Mouse (Mus musculus) limb, embryonic 12.5 days (tissue): ENCODE results near the gene Mlph. TPM values are rescaled to one million over a fixed set of nuclear protein-coding genes. Genes with fewer than 3 reads are reported as not detected.

ENCODE experiments used
- ATAC-seq: fragments of 200-750 bp; cut with Nextera tagmentation; 2 replicates; pipeline ENCODE4 v1.8.0; 2017; ENCODE audit warnings: low read depth, moderate TSS enrichment; ENCODE audit not compliant: insufficient number of reproducible peaks, insufficient read depth, low FRiP score, low TSS enrichment
- H3K27ac ChIP-seq: fragments of 300-500 bp; sonication (generic); 2 replicates; pipeline ENCODE4 v1.5.1; 2016; ENCODE audit warnings: mild to moderate bottlenecking, moderate library complexity
- H3K27me3 ChIP-seq: fragments of 300-500 bp; sonication (generic); 2 replicates; pipeline ENCODE4 v1.6.1; 2016; ENCODE audit warnings: mild to moderate bottlenecking, moderate library complexity
- H3K36me3 ChIP-seq: fragments of 300-500 bp; sonication (generic); 2 replicates; pipeline ENCODE4 v1.6.1; 2016; ENCODE audit warnings: mild to moderate bottlenecking, moderate library complexity
- H3K4me1 ChIP-seq: fragments of 300-500 bp; sonication (generic); replicated peaks from 2 replicates; pipeline ENCODE4 v1.6.1; 2016
- H3K4me2 ChIP-seq: fragments of 300-500 bp; sonication (generic); 2 replicates; pipeline ENCODE4 v1.6.1; 2016; ENCODE audit warnings: mild to moderate bottlenecking, moderate library complexity
- H3K4me3 ChIP-seq: fragments of 300-500 bp; sonication (generic); replicated peaks from 2 replicates; pipeline ENCODE4 v1.5.1; 2016; ENCODE audit warnings: mild to moderate bottlenecking
- H3K9ac ChIP-seq: fragments of 300-500 bp; sonication (generic); replicated peaks from 2 replicates; pipeline ENCODE4 v1.6.1; 2016; ENCODE audit warnings: mild to moderate bottlenecking, moderate library complexity
- H3K9me3 ChIP-seq: fragments of 300-500 bp; sonication (generic); 2 replicates; pipeline ENCODE4 v1.6.1; 2016; ENCODE audit warnings: mild to moderate bottlenecking, moderate library complexity
- WGBS: fragments of 180-500 bp; shearing (Covaris S2); methylation state at CpG from one replicate; pipeline ENCODE4 v1.1.7; 2016; 5-methylcytosine and 5-hydroxymethylcytosine counted together
- polyA plus RNA-seq: library from polyadenylated mRNA; unstranded; fragments of >200 nt; fragmentation: Nextera tagmentation; extraction: Ambion mirVana; gene quantifications from 2 replicates; pipeline ENCODE4 v1.2.1, GENCODE M21; 2016

The Mlph gene
- polyA plus RNA-seq, 1 experiment from 2014 or later: 0.23 TPM

- Histone ChIP-seq H3K9ac (no peak overlapping the region), H3K4me2 (no peak overlapping the region), H3K4me3 (no peak overlapping the region), H3K27me3 (peaks cover 5% of the 10 kb centered on the region; the same call in 1 of the 2 replicates), H3K9me3 (no peaks in the 10 kb centered on the region), H3K4me1 (no peaks in the 10 kb centered on the region), H3K36me3 (no peaks in the 10 kb centered on the region), H3K27ac (no peak overlapping the region)
- 60% methylated on average over 10 of the region's 10 CpGs for WGBS
- no peak for ATAC-seq
Observed at GRCm38 (mm10) chr1:90945171-90945570, 30.3 kb downstream of the Mlph start.

GRCm38 (mm10) chr1:90947252-90947651 lies 32.4 kb downstream of the Mlph start:
- H3K27me3 ChIP-seq: peaks cover 5% of the 10 kb centered on the region; the same call in 1 of the 2 replicates
- H3K9ac ChIP-seq: no peak overlapping the region
- ATAC-seq: no peak
- H3K27ac ChIP-seq: no peak overlapping the region
- H3K4me1 ChIP-seq: no peaks in the 10 kb centered on the region
- H3K36me3 ChIP-seq: no peaks in the 10 kb centered on the region
- WGBS: 69% methylated on average over 2 of the region's 2 CpGs
- no peaks in the 10 kb centered on the region for H3K9me3 ChIP-seq
- no peak overlapping the region for H3K4me2 ChIP-seq
- no peak overlapping the region for H3K4me3 ChIP-seq

GRCm38 (mm10) chr1:90949309-90949708 lies 34.4 kb downstream of the Mlph start:
- peaks cover 7% of the 10 kb centered on the region; the same call in 1 of the 2 replicates for H3K4me1 ChIP-seq
- no peak overlapping the region for H3K4me3 ChIP-seq
- no peak overlapping the region for H3K4me2 ChIP-seq
- H3K27me3 ChIP-seq: peaks cover 5% of the 10 kb centered on the region; the same call in 1 of the 2 replicates
- H3K9me3 ChIP-seq: no peaks in the 10 kb centered on the region
- 71% methylated on average over 9 of the region's 9 CpGs for WGBS
- H3K9ac ChIP-seq: no peak overlapping the region
- no peaks in the 10 kb centered on the region for H3K36me3 ChIP-seq
- H3K27ac ChIP-seq: no peak overlapping the region
- no peak for ATAC-seq

GRCm38 (mm10) chr1:90951670-90952069 lies 36.8 kb downstream of the Mlph start:
- WGBS: 77% methylated on average over 7 of the region's 7 CpGs
- ATAC-seq: no peak

GRCm38 (mm10) chr1:90952808-90953207 lies 37.9 kb downstream of the Mlph start, which contains the start of gene Prlh:
Gene Prlh (plus strand): TSS chr1:90953108.
- Histone ChIP-seq H3K4me3 (no peak within 1 kb of the TSS), H3K27ac (no peak within 1 kb of the TSS), H3K4me2 (no peak within 1 kb of the TSS), H3K9me3 (no peaks in the 10 kb centered on the region), H3K9ac (no peak within 1 kb of the TSS), H3K27me3 (no peaks in the 10 kb centered on the region), H3K4me1 (peaks cover 7% of the 10 kb centered on the region; the same call in 1 of the 2 replicates), H3K36me3 (no peaks in the 10 kb centered on the region)
- no peak for ATAC-seq
- whole genome bisulfite sequencing: 84% methylated on average over 8 of the region's 8 CpGs

More at GRCm38 (mm10) chr1:90951670-90952069, 36.8 kb downstream of the Mlph start:
- H3K4me2 ChIP-seq: no peak overlapping the region
- no peaks in the 10 kb centered on the region for H3K9me3 ChIP-seq
- H3K36me3 ChIP-seq: no peaks in the 10 kb centered on the region
- H3K27me3 ChIP-seq: no peaks in the 10 kb centered on the region
- no peak overlapping the region for H3K9ac ChIP-seq
- peaks cover 7% of the 10 kb centered on the region; the same call in 1 of the 2 replicates for H3K4me1 ChIP-seq
- no peak overlapping the region for H3K27ac ChIP-seq
- H3K4me3 ChIP-seq: no peak overlapping the region

GRCm38 (mm10) chr1:90953688-90954087 lies 38.8 kb downstream of the Mlph start:
- no peak for ATAC-seq
- Histone ChIP-seq H3K27me3 (peaks cover 7% of the 10 kb centered on the region; the same call in 1 of the 2 replicates), H3K9ac (no peak overlapping the region), H3K4me3 (no peak overlapping the region), H3K4me1 (peaks cover 7% of the 10 kb centered on the region; the same call in 1 of the 2 replicates), H3K36me3 (no peaks in the 10 kb centered on the region), H3K4me2 (no peak overlapping the region), H3K27ac (no peak overlapping the region), H3K9me3 (no peaks in the 10 kb centered on the region)
- WGBS: 73% methylated on average over 11 of the region's 11 CpGs

GRCm38 (mm10) chr1:90956245-90957096 lies 41.6 kb downstream of the Mlph start:
- Histone ChIP-seq H3K4me1 (peaks cover 7% of the 10 kb centered on the region; the same call in 1 of the 2 replicates), H3K4me3 (no peak overlapping the region), H3K9ac (no peak overlapping the region), H3K27me3 (peaks cover 21% of the 10 kb centered on the region; the same call in 1 of the 2 replicates), H3K36me3 (no peaks in the 10 kb centered on the region), H3K27ac (no peak overlapping the region), H3K9me3 (no peaks in the 10 kb centered on the region), H3K4me2 (no peak overlapping the region)
- 31% methylated on average over 7 of the region's 7 CpGs for WGBS
- peak; percentile 69 for ATAC-seq

- Histone ChIP-seq H3K36me3 (no peaks in the 10 kb centered on the region), H3K4me2 (no peak overlapping the region), H3K9ac (no peak overlapping the region), H3K9me3 (no peaks in the 10 kb centered on the region), H3K4me3 (no peak overlapping the region), H3K4me1 (peaks cover 10% of the 10 kb centered on the region; the same call in 1 of the 2 replicates), H3K27me3 (peaks cover 31% of the 10 kb centered on the region), H3K27ac (no peak overlapping the region)
- WGBS: 47% methylated on average over 4 of the region's 4 CpGs
- ATAC-seq: no peak
Observed at GRCm38 (mm10) chr1:90962526-90962925, 47.6 kb downstream of the Mlph start.

- H3K4me1 ChIP-seq: peaks cover 10% of the 10 kb centered on the region; the same call in 1 of the 2 replicates
- no peak overlapping the region for H3K27ac ChIP-seq
- H3K4me2 ChIP-seq: no peak overlapping the region
- no peak for ATAC-seq
- 23% methylated on average over 3 of the region's 3 CpGs for WGBS
- no peaks in the 10 kb centered on the region for H3K9me3 ChIP-seq
- peaks cover 31% of the 10 kb centered on the region for H3K27me3 ChIP-seq
- H3K36me3 ChIP-seq: no peaks in the 10 kb centered on the region
- H3K9ac ChIP-seq: no peak overlapping the region
- H3K4me3 ChIP-seq: no peak overlapping the region
Observed at GRCm38 (mm10) chr1:90962994-90963393, 48.1 kb downstream of the Mlph start.

GRCm38 (mm10) chr1:90967583-90967982 lies 52.7 kb downstream of the Mlph start:
- no peak overlapping the region for H3K9ac ChIP-seq
- ATAC-seq: no peak
- peaks cover 35% of the 10 kb centered on the region for H3K4me1 ChIP-seq

GRCm38 (mm10) chr1:90968649-90969048 lies 53.8 kb downstream of the Mlph start:
- peaks cover 36% of the 10 kb centered on the region for H3K4me1 ChIP-seq
- 86% methylated on average over 4 of the region's 4 CpGs for WGBS
- H3K9me3 ChIP-seq: no peaks in the 10 kb centered on the region
- no peak overlapping the region for H3K4me3 ChIP-seq
- no peak for ATAC-seq
- peaks cover 14% of the 10 kb centered on the region for H3K27me3 ChIP-seq
- peak overlapping the region; percentile 34; the same call in 1 of the 2 replicates for H3K4me2 ChIP-seq
- H3K36me3 ChIP-seq: no peaks in the 10 kb centered on the region
- H3K27ac ChIP-seq: no peak overlapping the region
- no peak overlapping the region for H3K9ac ChIP-seq

More at GRCm38 (mm10) chr1:90967583-90967982, 52.7 kb downstream of the Mlph start:
- Histone ChIP-seq H3K9me3 (no peaks in the 10 kb centered on the region), H3K27ac (no peak overlapping the region), H3K27me3 (peaks cover 12% of the 10 kb centered on the region), H3K4me2 (no peak overlapping the region), H3K4me3 (no peak overlapping the region), H3K36me3 (no peaks in the 10 kb centered on the region)
- WGBS: 75% methylated on average over 7 of the region's 7 CpGs
